Mouse (Mus musculus) fat pad, adult 2 months (tissue): Measurements from ENCODE around the gene Dab2ip.

Source experiments
- DNase-seq: peaks from one replicate; pipeline ENCODE4 v3.0.0-alpha.2; 2011; ENCODE audit warnings: low read depth, low spot score; ENCODE audit errors: extremely low read depth

The Dab2ip gene

DNA sequence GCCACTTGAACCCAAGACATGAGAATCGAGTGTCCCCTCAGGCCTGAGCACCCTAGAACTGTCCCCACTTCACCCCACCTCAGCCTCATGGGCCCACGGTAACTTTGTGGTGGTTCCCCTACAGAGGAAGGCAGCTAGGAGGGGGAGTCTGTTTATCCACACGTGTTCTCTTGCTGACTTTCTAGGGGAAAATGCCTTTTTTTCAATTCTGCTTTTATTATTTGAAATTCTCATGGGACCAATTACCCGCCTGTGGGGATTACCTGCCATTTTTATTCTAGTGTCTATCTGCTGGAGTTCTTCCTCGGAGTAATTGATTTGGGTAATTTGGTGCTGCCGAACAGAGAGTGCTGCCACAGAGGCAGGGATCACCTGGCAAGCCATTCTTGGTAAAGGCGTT is 35.8 kb downstream of the Dab2ip start:
- DNase-seq: no peak

DNA sequence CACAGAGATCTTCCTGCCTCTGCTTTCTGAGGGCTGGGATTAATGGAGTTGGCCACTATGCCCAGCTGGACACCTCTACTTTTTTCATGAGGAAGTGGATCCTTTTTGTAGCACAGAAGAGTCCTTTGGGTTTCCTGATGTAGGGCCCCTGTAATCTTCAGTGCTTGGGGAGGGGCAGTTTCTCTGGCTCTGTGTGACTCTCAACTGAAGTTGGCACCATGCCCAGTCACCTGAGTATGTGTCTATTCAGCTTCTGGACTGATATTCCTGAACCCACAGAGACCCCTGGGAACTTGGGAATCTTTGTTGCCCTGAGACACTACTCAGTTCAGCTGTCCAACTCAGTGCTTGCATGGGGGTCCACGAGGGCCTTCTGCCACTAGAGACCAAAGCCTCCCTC is 37.0 kb downstream of the Dab2ip start:
- no peak for DNase-seq

DNA sequence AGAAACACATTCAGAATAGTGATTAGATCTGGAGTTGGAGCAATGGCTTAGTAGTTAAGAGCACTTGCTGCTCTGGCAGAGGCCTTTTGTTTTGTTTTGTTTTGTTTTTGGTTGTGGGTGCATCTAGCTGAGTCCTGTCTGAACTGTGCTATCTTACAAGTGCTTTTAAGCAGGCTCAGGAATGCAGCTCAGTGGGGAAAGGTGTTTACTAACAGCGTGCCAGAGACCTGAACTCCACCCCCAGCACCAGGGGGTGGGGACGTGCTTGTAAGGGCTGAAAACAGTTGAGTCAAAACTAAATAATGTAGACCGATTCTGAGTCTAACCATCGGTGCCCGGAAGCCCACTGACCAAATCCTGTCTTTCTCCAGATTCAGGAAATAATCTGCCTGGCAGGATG is 37.7 kb downstream of the Dab2ip start:
- DNase-seq: no peak

DNA sequence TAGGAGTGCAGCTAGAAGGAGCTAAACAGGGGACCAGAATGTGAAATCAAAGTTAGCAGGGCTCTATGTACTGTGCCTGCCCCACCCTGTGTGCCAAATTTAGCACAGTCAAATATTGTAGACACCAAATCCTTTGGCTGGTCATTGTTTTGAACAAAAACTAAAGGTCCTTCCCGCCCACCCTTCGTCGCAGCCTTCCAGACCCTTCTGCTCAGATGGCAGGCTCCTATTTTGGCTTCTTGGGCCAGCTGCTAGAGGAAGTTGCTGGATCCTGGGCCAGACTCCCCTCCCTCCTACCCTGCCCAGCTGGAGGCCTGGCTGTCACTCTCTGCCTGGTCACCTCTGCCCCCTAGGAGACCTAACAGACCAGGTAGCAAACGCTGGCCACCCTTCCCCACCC is 38.7 kb downstream of the Dab2ip start:
- no peak for DNase-seq

DNA sequence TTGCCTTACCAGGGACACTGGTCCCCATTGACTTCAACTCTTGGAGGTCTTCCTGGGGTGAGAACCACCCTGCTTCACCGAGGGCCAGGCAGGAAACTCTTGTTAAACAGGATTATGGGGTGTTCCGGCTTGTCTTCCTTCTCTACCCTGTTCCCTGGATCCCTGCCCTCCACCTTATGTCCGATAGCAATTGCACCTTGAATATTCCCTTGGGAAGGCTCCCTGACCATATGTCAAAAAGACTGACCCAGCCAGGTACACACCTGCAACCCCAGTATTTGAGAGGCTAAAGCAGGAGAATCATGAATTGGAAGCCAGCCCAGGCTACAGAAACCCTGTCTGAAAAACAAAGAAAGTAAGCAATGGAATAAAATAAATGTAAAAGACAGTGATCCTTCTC is 40.8 kb downstream of the Dab2ip start:
- DNase-seq: no peak

DNA sequence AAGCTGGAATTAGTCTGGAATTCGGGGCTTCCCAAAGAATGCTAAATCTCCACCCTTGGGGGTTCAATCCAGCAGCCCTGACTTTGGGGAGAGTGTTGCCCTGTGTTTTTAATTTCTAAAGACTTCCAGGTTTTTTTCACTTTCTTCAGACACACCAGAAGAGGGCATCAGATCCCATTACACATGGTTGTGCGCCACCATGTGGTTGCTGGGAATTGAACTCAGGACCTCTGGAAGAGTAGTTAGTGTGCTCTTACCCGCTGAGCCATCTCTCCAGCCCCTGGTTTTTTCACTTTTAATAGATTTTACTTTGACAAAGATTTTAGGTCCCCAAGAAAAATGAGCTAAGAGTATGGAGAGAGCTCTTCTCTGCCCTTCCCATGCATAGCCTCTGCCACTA is 43.6 kb downstream of the Dab2ip start:
- DNase-seq: no peak

DNA sequence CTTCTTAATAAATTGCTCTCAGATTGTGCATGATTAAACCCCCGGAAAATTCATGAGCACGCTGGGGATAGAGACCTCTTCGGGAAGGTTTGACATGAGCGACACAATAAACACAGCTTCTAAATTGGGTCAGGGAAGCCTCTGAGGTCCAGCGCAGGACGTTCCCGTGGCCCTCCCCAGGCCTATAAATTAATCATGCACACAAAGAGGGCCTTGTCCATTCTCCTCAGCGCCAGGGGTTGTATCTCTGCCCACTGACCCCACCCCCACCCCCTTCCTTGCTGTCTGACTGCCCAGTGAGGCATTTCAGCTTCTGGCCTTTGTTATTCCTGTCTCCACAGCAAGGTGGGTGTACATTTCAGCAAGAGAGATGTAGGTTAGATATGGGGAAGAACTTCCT is 49.4 kb downstream of the Dab2ip start:
- no peak for DNase-seq

DNA sequence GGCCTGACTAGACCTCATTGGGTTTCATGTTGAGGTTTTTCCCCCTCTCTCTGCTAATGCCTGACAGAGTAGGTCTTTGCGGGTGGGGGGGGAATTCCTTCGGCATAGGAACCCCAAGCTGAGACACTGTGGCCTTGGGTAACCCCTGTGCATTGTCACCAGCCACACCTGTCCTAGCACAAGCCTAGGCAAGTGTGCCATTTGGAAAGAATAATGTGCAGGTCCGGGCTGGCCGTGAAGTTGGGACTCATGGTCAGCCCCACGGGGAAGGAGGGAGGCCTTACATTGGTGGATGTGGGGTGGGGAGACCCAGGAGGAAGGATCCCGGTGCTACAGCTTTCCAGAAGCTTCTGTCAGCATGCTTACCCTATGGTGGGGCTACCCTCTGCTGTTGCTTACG is 50.8 kb downstream of the Dab2ip start:
- DNase-seq: no peak

DNA sequence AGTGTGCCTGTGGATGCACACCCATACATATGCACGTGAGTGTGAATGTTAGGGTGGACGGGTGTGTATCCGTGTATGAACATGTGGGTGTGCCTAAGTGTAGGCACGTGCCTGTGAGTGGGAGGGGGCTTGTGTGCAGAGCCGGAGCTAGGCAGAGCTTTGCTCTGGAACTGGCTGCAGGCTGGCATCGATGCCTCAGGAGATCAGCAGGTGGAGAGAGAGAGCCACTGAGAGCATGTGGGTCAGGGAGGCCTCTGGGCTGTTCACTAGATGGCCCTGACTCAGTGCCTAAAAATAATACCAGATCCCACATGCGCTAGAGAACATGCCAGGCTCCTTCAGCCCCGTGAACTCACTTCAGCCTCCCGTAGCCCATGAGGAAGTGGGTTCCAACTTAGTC is 51.3 kb downstream of the Dab2ip start:
- no peak for DNase-seq

DNA sequence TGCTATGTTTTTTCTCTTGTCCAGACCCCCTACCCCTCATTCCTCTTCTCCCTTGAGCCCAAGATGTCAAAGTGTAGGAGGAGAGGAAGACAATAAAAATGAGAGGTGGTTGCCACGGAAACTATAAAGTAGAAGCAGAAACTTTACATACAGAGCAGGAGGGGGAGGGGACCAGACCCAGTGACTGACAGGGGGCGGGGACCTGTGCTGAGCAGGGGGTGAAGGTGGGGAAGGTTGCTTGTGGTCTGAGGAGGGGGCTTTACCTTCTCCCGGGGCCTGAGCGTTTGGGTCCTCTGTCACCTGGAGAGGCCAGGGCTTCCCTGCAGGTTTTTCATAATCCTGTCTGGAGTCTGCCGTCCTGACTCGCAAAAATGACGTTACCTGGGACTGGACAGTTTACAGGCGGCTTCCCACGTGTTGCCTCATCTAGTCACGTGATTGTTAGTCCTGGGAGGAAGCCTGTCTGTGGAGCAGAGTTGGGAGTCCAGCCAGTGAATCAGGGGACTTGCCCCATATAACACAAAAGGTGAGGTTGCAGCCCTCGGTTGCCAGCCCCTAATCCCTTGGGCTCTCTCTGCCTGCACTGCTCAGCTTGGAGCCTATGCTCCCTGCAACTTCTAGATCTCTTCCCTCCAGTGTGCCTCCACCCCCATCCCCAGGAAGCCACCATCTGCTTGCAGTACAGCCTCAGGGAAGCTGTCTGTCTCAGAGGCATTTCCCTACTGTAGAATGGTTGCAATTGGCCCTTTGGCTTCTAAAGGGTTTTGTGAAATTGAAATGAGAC is 52.3 kb downstream of the Dab2ip start:
- DNase-seq: peak; percentile 80

DNA sequence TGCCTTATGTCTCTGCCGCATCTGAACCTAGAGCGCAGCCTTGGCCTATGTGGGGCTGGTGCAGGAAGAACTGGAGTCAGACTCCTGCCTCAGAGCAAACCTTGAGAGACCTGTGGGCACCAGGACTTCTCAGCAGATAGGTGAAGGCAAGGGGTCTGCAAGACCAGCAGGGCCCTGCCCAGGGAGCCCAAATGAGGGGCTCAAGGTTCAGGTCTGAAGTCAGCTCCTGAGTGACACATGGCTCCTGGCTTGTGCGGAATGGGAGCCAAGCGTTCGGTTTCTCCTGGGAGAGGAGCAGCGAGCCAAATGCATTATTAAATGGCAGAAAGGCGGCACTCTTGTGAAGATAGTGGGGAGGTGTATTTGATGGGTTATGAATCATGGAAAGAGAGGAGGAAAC is 52.9 kb downstream of the Dab2ip start:
- no peak for DNase-seq

DNA sequence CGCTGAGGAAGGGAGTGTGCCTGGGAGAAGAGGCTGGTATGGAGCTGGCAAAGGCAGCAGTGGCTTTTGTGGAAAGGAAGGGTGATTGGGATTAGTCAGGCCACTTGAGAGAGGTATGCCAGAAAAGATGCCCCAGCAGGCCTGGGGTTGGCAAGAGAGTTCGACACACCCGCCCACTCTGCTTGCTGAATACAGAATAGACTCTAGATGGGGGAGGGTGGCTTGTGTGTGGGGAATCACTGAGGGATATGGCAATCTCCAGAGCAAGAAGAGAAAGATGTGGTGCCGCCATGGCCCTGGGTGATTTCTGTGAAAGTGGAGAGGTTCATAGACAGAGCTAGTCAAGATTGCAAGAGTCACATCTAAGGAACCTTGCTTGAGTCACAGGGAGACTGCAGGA is 53.6 kb downstream of the Dab2ip start:
- DNase-seq: no peak

DNA sequence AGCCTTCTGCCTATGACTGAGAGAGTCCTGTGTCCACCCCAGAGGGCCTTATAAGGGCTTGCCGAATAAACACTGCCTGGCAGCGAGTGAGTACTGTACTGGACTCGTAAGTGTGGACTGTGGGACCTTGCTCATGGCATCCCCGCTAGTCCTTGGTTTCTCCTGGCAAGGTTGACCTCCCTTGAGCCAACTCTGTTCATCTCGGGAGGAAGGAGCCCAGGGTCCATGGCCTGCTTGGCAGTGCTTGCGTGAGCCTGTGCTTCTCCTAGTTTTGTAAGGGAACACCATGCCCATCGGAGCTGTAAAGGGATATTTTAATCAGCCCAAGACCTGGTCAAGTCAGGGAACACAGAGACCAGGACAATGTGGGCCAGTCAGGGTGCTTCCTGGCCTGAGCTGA is 54.2 kb downstream of the Dab2ip start:
- DNase-seq: no peak

DNA sequence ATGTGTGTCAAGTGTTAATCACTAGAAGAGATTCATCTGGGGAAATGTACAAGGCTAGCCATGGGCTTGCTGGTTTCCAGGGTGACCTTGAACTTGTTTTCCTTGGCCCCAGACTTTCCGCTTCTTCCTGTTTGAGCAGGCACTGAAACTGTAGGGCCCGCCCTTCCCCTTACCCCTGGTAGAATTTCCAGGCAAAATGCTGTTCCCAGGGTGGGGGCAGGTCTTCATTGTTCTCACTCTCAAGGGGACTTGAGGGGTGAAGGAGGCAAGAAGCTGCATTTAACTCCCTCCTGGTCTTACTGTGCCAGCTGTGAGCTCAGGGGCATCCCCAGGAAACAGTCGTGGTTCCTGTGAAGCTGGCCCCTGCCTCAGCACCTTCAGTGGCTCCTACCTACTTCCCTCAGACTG is 55.9 kb downstream of the Dab2ip start:
- DNase-seq: no peak

DNA sequence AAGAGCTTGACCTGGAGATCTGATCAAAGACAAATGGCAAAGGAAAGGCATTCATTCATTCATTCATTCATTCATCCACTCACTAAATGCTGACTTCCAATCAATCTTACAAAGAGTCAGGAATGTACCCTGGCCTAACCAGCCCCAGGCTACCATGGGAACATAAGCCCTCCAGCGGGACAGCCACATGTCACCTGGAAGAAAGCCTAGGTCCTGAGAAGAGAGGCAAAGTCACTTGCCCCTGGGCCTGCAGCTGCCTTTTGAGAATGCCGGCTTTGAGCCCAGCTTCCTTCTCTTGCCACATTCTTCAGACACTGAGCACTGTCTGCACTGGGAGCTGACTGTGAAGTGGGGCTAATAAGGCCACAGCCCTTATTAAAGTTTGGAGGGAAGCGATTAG is 56.3 kb downstream of the Dab2ip start:
- no peak for DNase-seq

DNA sequence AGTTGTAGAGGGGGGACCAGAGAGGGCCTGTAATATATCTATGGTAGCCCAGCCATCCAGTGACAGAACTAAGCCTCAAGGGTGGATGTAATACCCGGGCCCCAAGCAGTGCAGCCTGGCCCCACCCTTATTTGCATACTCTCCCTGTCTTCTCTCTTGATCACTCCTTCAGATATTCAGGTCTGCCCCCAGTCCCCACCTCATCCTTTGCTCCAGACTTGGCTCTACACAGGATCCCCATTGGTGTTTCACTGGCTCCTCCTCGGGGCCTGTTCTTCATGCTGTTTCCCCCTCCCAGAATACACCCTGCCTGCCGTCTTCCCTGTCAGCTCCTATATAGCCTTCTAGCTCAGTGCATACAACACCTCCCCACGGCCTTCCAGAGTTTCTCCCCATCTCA is 57.3 kb downstream of the Dab2ip start:
- DNase-seq: no peak

DNA sequence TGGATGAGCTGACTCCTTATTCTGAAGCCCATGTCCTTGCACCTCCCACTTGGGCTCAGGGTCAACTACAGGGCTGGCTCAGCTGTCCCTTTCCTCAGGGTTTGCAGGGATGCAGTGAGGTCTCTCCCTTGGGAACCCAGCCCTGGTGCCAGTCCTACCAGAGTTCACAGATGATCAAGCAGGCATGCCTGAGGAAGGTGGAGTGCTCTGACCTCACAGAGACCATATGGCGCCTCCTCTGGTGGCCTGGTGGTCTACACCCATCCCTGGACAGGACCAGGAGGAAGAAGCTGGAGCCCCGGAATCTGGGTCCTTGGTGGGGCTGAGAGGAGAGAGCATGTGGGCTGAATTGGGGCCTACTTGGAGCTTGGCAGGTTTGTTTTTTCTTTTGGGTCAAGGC is 57.9 kb downstream of the Dab2ip start:
- no peak for DNase-seq

DNA sequence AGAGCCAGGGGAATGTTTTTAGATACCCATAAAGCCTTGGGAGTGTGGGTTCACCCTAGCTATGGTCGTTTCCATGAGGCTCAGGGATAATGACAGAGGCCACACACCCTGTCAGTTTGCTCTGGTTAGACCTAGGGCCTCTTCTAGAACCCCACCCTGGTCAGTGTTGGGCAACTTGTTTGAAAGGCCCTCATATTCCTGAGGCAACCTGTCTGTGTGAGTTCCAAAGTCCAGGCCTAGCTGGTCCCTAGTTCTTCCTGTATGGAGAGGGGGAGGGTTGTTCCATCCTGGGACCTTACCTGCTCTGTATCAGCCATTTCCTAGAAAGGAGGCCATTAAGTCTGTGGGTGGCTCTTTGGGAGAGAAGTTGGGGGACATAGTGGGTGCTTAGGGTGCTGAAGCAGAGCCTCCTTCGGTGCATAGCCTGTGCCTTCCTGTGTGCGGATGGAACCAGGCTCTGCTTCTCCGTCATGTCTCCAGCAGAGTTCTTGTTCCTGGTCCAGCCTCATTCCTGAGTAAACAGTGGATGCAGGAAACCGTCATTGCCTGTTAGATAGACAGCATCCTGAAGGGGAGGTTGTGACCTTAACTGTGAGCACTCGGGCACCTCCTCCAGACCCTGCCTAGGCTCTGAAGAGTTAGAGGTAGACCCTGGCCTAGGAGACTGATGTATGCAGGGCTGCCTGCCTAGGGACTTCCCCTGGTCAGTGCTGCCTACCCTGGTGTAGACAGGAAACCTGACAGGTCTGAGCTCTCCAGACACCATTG is 59.0 kb downstream of the Dab2ip start:
- DNase-seq: no peak

DNA sequence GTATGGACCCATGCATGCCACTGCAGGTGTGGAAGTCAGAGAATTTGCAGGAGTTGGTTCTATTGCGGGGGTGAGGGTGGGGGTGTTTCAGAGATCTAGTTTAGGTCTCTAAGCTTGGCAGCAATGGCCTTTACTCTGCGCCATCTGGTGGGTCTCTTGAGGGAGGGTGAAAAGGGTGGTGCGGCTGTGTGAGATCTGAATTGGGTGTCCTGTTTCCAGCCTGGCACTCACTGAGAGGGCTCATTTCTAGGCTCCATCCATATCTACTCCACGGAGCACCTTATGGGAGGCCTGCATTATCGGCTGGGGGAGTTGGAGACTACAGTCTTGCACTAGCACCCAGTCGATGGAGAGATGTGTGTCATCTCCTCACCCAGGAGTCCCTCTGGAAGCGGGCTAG is 60.9 kb downstream of the Dab2ip start:
- DNase-seq: no peak

DNA sequence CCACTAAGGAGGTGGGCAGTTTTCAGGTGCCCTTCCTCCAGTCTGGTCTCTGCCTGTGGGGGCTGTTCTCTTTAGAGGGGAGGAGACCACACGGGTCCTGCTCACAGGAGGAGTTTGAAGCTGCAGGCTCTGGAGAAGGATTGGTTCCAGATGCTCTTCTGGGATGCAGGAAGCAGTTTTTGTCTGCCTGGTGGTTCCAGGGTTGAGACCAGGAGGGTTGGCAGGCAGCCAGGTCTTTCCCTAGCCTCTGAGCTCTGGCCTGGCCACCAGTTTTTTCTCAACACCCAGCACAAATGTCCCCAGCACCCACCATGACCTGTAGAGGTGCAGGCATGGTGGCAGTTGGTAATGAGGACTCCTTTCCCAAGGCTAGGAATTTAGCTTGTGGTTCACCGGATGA is 61.5 kb downstream of the Dab2ip start:
- no peak for DNase-seq

DNA sequence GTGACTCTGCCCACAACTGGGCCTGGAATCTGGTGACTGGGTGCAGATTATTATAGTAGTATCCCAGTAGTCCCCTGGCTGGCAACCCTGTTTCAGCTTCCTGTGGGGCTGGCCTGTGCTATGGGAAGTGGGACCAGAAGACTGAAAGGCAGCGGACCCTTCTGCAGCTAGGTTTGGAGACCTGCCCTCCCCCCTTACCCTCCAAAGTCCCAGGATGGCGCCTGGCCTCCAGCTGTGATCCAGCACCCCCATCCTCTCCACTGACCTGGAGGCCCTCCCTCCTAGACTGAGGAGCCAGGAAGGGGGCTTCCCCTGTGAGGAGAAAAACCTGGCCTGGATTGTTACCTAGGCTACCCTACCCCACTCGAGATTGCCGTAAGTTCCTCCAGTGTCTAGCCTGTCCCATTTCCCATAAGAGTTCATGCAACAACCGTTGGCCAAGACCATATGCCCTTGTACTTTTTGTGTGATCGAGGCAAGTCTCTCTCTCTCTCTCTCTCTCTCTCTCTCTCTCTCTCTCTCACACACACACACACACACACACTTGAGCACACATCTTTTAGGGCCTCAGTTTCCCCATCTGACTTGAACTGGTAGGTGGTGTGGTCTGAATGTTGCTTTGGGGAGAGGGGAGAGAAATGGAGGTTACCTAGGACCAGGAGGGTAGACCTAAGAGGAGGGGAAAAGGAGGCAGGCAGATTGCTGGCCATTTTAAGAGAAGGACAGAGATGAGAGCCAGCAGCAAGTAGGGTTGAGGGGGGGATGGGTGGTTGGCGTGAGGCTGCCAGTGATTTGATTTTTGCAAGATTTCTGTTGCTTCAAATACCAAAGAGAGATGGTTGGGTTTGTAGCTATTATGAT is 62.5 kb downstream of the Dab2ip start:
- DNase-seq: no peak

DNA sequence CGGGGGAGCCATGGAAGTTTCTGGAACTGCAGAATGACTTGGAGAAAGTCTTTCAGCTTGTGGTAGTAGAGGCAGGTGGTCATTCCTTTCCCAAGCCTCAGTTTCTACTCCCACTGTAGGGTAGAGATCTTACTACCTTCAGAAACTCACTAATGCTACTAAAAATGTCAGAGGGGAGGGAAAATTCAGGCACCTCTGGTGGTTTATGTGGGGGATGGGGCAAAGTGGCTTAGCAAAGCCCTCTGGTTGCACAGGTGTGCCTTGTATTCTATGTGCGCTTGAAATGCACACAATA is 63.1 kb downstream of the Dab2ip start:
- DNase-seq: no peak
